Comparison of ENCODE assay signal across 15 mouse cellular contexts in genomic region chr3:99249906-99250305, GRCm38 (mm10). TPM values are rescaled to one million over a fixed set of nuclear protein-coding genes. Genes with fewer than 3 reads are reported as not detected.
DNase-seq lines count a peak whose midpoint lies in the region; ATAC-seq and TF ChIP-seq lines count a peak whose summit lies in the region.
"Had no signal": no experiment of that assay in that cellular context is flagged by ENCODE, and none has a peak within 500 bp of the region (broad histone marks: within the 10 kb centered on the region; RNA-seq: fewer than 3 reads in every experiment).

No protein-coding gene starts in this region.

- no peak for ATAC-seq in heart, embryonic 12.5 days (ENCODE audit: insufficient number of reproducible peaks, low FRiP score)
- no peak for ATAC-seq in neural tube, embryonic 15.5 days (ENCODE audit: low FRiP score)
- no peak for ATAC-seq in activated CD4-positive, CD25-positive, alpha-beta regulatory T cell, adult 4 months
- no peak for ATAC-seq in monocyte, adult 5-6 weeks (replicated peaks; ENCODE audit: insufficient number of reproducible peaks, low FRiP score, low TSS enrichment, poor library complexity, severe bottlenecking)

- peak; percentile 59 for DNase-seq in heart, adult 11 months
- DNase-seq in neural tube, embryonic 10.5 days (ENCODE audit: extremely low spot score, low spot score) = peak; percentile 48
- DNase-seq in kidney, postnatal 25 days = no peak
- DNase-seq: adrenal gland, postnatal 25 days; cerebellum, adult 11-12 months; kidney, postnatal 14 days; lung, adult 18-20 months; thymus, postnatal 25 days had no signal

- H3K27ac ChIP-seq in heart, embryonic 12.5 days (ENCODE audit: poor library complexity, severe bottlenecking) = no peak overlapping the region
- H3K27ac ChIP-seq in neural tube, embryonic 15.5 days (replicated peaks) = no peak overlapping the region
- peak overlapping the region; percentile 82 for H3K27ac ChIP-seq in embryonic fibroblast, embryonic 13.5 days (ENCODE audit: insufficient read depth, low read length)
- H3K27ac ChIP-seq: hindbrain, embryonic 13.5 days had no signal

- TF ChIP-seq CTCF in embryonic fibroblast, embryonic 13.5 days (IDR thresholded peaks at IDR 0.05; ENCODE audit: borderline replicate concordance, insufficient read depth, low read length) = no peak

- H3K9me3 ChIP-seq in heart, embryonic 12.5 days (replicated peaks) = 0 out of 2 replicates have a peak, but pooled peaks cover 3% of the 10 kb centered on the region
- H3K9me3 ChIP-seq in neural tube, embryonic 15.5 days (replicated peaks) = no peaks in the 10 kb centered on the region
- H3K9me3 ChIP-seq: embryonic facial prominence, embryonic 12.5 days; hindbrain, embryonic 13.5 days had no signal

- 0 out of 2 replicates have a peak, but pooled peaks have one; percentile 7 for TF ChIP-seq POLR2A in embryonic fibroblast, embryonic 13.5 days (IDR thresholded peaks at IDR 0.05; ENCODE audit: low read depth, low read length)

- no peak overlapping the region for H3K9ac ChIP-seq in heart, embryonic 12.5 days
- H3K9ac ChIP-seq in neural tube, embryonic 15.5 days (replicated peaks) = no peak overlapping the region
- H3K9ac ChIP-seq: embryonic facial prominence, embryonic 12.5 days; hindbrain, embryonic 13.5 days had no signal

- peaks cover 15% of the 10 kb centered on the region; the same call in 1 of the 2 replicates for H3K4me1 ChIP-seq in heart, embryonic 12.5 days (replicated peaks)
- peaks cover 12% of the 10 kb centered on the region for H3K4me1 ChIP-seq in neural tube, embryonic 15.5 days
- H3K4me1 ChIP-seq in embryonic fibroblast, embryonic 13.5 days (ENCODE audit: control insufficient read depth, insufficient read depth, low read length) = peaks cover 3% of the 10 kb centered on the region; the same call in 1 of the 2 replicates
- H3K4me1 ChIP-seq: embryonic facial prominence, embryonic 12.5 days had no signal

- no peaks in the 10 kb centered on the region for H3K36me3 ChIP-seq in heart, embryonic 12.5 days
- no peaks in the 10 kb centered on the region for H3K36me3 ChIP-seq in neural tube, embryonic 15.5 days
- H3K36me3 ChIP-seq: embryonic facial prominence, embryonic 12.5 days; hindbrain, embryonic 13.5 days had no signal

- no peak overlapping the region for H3K4me2 ChIP-seq in heart, embryonic 12.5 days
- H3K4me2 ChIP-seq in neural tube, embryonic 15.5 days = no peak overlapping the region
- H3K4me2 ChIP-seq: hindbrain, embryonic 13.5 days had no signal

- peaks cover 89% of the 10 kb centered on the region for H3K27me3 ChIP-seq in heart, embryonic 12.5 days (replicated peaks)
- H3K27me3 ChIP-seq in neural tube, embryonic 15.5 days (replicated peaks) = peaks cover 96% of the 10 kb centered on the region

- H3K4me3 ChIP-seq in heart, embryonic 12.5 days = no peak overlapping the region
- no peak overlapping the region for H3K4me3 ChIP-seq in neural tube, embryonic 15.5 days (replicated peaks)
- H3K4me3 ChIP-seq in embryonic fibroblast, embryonic 13.5 days (ENCODE audit: insufficient read depth, low read length) = no peak overlapping the region
- H3K4me3 ChIP-seq: embryonic facial prominence, embryonic 12.5 days; hindbrain, embryonic 13.5 days had no signal

- under 1% methylated on average over 6 of the region's 6 CpGs for WGBS in heart, embryonic 12.5 days
- under 1% methylated on average over 6 of the region's 6 CpGs for WGBS in neural tube, embryonic 15.5 days

RNA-seq across cellular contexts. Expression of gene Tbx15, which starts 9.7 kb away (rescaled TPM):
- 0.08 and 0.11 TPM in 2 replicates for polyA plus RNA-seq in heart, embryonic 12.5 days (2016; fragmentation: Nextera tagmentation; extraction: Ambion mirVana)
- polyA plus RNA-seq in neural tube, embryonic 15.5 days (2015; fragmentation: Nextera tagmentation; extraction: Ambion mirVana) = 0.19 and 0.29 TPM in 2 replicates
- polyA plus RNA-seq in embryonic fibroblast, embryonic 13.5 days (2011; ENCODE audit: insufficient read length, low read depth, missing spikeins) = 57.3 and 86.3 TPM in 2 replicates
- polyA plus RNA-seq in activated CD4-positive, CD25-positive, alpha-beta regulatory T cell, adult 4 months (2017; shearing (Covaris generic)) = not detected
- total RNA-seq in monocyte, adult 5-6 weeks (2017) = 0.39 TPM in 1 of 3 replicates, not detected in the others

Comparison
In these comparisons a context has a peak if more than half of its experiments do, and no peak if none do; other contexts are left out.
1. DNase-seq: peak in heart, adult 11 months (single experiment) and neural tube, embryonic 10.5 days (single experiment); none in kidney, postnatal 25 days (0 of 2).
2. RNA of gene Tbx15, which starts 9.7 kb away (polyA plus RNA-seq): 57.3 to 86.3 TPM in embryonic fibroblast, embryonic 13.5 days; 0.19 to 0.29 TPM in neural tube, embryonic 15.5 days, 0.08 to 0.11 TPM in heart, embryonic 12.5 days and not detected in activated CD4-positive, CD25-positive, alpha-beta regulatory T cell, adult 4 months; every median in the first group is over 10 times any median in the second.